Mouse (Mus musculus): ENCODE data around the gene Mapre3. TPM values are rescaled to one million over a fixed set of nuclear protein-coding genes. Genes with fewer than 3 reads are reported as not detected.

Gene Mapre3
- total RNA-seq, 1 experiment = 2.3 TPM

DNA sequence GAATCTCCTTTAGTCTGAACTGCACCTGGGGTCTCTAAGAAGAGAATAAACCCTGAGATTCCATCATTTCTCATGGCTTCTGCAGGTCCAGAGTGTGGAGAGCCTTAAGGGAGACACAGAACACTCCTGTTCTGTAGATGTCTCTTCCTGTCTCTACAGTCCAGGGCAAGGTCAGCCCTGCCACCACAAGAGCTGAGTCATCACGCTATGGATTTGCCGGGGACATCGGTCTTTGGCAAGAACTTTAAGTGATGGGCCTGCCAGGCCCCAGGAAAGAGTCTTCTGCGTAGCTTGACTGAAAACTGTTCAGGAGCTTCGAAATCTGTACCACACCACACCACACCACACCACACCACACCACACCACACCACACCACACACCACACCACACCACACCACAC is 27.1 kb upstream of the Mapre3 start:
- Histone ChIP-seq H3K27ac (ENCODE audit: insufficient read depth, low read depth, low read length, poor library complexity, severe bottlenecking) (no peak overlapping the region), H3K36me3 (ENCODE audit: control insufficient read depth, insufficient read depth, low read length, poor library complexity, severe bottlenecking) (no peaks in the 10 kb centered on the region; the same call in 1 of the 2 replicates), H3K4me3 (ENCODE audit: insufficient read depth in 1 of 2, low read depth in 1 of 2, low read length in 2 of 2, poor library complexity in 1 of 2, severe bottlenecking in 1 of 2) (no peak overlapping the region), H3K9me3 (ENCODE audit: control insufficient read depth, insufficient read depth, low read depth, low read length) (no peaks in the 10 kb centered on the region), H3K9ac (ENCODE audit: insufficient read depth, low read depth, low read length, poor library complexity, severe bottlenecking) (no peak overlapping the region), H3K4me1 (ENCODE audit: control insufficient read depth in 2 of 2, insufficient read depth in 2 of 2, low read length in 2 of 2, poor library complexity in 1 of 2) (no peaks in the 10 kb centered on the region)
- in situ Hi-C loops (cut with MboI; ENCODE audit: low sequenced_read_pairs in 2 of 2, unreplicated experiment in 2 of 2) = no loop called here
- no peak for TF ChIP-seq ZC3H11A (IDR thresholded peaks at IDR 0.05; ENCODE audit: borderline replicate concordance, low read depth, low read length)
- no peak for TF ChIP-seq ZNF384 (IDR thresholded peaks at IDR 0.05; ENCODE audit: low read depth, low read length)
- TF ChIP-seq HCFC1 (IDR thresholded peaks at IDR 0.05; ENCODE audit: borderline replicate concordance, insufficient read depth, low read length) = no peak
- no peak for TF ChIP-seq MAFK (IDR thresholded peaks at IDR 0.05; ENCODE audit: insufficient read depth, low read depth, low read length)
- TF ChIP-seq CHD2 (IDR thresholded peaks at IDR 0.05; ENCODE audit: low read depth, low read length) = no peak
- no peak for DNase-seq (ENCODE audit: low read depth, low spot score)

DNA sequence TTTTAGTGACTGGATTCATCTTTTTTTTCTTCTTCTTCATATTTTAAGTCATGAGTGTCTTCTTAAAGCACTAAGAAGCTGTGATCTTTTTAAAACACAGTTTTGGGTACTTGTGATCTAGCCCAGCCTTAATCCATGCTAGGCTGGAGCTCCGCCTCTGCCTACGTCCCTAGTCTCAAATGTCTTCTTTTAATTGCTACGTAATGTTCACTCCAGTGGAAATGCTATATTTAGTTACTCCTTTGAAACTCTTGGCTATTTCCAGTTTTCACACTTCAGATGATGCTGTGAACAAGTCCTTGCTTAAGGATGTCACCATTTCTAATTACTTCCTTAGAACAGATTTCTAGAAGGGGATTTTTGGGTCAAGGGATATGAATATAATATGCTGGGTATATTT is 24.4 kb upstream of the Mapre3 start:
- Histone ChIP-seq H3K9me3 (ENCODE audit: control insufficient read depth, insufficient read depth, low read depth, low read length) (no peaks in the 10 kb centered on the region), H3K4me1 (ENCODE audit: control insufficient read depth in 2 of 2, insufficient read depth in 2 of 2, low read length in 2 of 2, poor library complexity in 1 of 2) (no peaks in the 10 kb centered on the region), H3K27ac (ENCODE audit: insufficient read depth, low read depth, low read length, poor library complexity, severe bottlenecking) (no peak overlapping the region), H3K4me3 (ENCODE audit: insufficient read depth in 1 of 2, low read depth in 1 of 2, low read length in 2 of 2, poor library complexity in 1 of 2, severe bottlenecking in 1 of 2) (no peak overlapping the region), H3K9ac (ENCODE audit: insufficient read depth, low read depth, low read length, poor library complexity, severe bottlenecking) (no peak overlapping the region), H3K36me3 (ENCODE audit: control insufficient read depth, insufficient read depth, low read length, poor library complexity, severe bottlenecking) (no peaks in the 10 kb centered on the region; the same call in 1 of the 2 replicates)
- no peak for DNase-seq (ENCODE audit: low read depth, low spot score)
- in situ Hi-C loops (cut with MboI; ENCODE audit: low sequenced_read_pairs in 2 of 2, unreplicated experiment in 2 of 2) = no loop called here
- no peak for TF ChIP-seq ZC3H11A (IDR thresholded peaks at IDR 0.05; ENCODE audit: borderline replicate concordance, low read depth, low read length)
- no peak for TF ChIP-seq CHD2 (IDR thresholded peaks at IDR 0.05; ENCODE audit: low read depth, low read length)
- TF ChIP-seq ZNF384 (IDR thresholded peaks at IDR 0.05; ENCODE audit: low read depth, low read length) = no peak
- no peak for TF ChIP-seq MAFK (IDR thresholded peaks at IDR 0.05; ENCODE audit: insufficient read depth, low read depth, low read length)
- no peak for TF ChIP-seq HCFC1 (IDR thresholded peaks at IDR 0.05; ENCODE audit: borderline replicate concordance, insufficient read depth, low read length)

DNA sequence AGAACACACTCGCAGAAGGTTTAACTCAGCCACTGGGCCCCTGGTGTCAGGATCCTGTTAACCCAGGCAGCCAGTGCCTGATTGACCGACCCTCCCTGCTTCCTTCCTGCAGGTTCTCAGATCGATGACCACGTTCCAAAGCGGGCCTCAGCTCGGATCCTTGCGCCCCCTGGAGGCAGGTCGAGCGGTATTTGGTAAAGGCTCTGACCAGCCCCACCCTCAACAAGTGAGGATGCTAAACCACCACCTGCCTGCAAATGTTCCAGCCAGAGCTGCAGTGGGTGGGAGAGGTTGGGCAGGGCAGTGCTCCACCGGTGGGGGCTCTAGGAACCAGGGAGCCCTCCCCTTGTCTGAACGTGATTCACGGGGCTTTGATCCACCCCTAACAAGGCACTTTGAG is 18.3 kb upstream of the Mapre3 start:
- in situ Hi-C loops (cut with MboI; ENCODE audit: low sequenced_read_pairs in 2 of 2, unreplicated experiment in 2 of 2) = no loop called here

DNA sequence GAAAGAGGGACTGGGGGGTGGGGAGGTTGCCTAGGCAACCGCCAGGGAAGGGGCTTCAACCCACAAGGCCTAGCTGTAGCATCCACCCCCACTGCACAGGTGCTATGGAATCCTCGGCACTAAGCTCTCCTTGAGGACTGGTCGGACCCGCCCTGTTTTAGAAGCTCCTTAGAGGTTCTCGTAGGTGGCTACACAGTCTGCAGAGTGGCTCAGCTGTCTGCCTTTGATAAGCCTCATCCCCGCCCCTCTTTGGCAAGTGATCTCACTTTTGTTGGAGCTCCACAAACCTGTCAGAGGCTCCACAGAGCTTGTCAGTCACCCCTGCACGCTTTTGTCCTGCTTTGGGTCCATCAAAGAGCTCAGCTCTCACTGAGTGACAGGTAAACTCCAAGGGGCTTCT is 17.0 kb upstream of the Mapre3 start:
- no peak overlapping the region for H3K9ac ChIP-seq (ENCODE audit: insufficient read depth, low read depth, low read length, poor library complexity, severe bottlenecking)

More for the DNA sequence above, 18.3 kb upstream of the Mapre3 start:
- H3K4me1 ChIP-seq (ENCODE audit: control insufficient read depth in 2 of 2, insufficient read depth in 2 of 2, low read length in 2 of 2, poor library complexity in 1 of 2) = no peaks in the 10 kb centered on the region
- H3K9ac ChIP-seq (ENCODE audit: insufficient read depth, low read depth, low read length, poor library complexity, severe bottlenecking) = no peak overlapping the region
- no peaks in the 10 kb centered on the region for H3K9me3 ChIP-seq (ENCODE audit: control insufficient read depth, insufficient read depth, low read depth, low read length)
- H3K4me3 ChIP-seq (ENCODE audit: insufficient read depth in 1 of 2, low read depth in 1 of 2, low read length in 2 of 2, poor library complexity in 1 of 2, severe bottlenecking in 1 of 2) = no peak overlapping the region
- H3K27ac ChIP-seq (ENCODE audit: insufficient read depth, low read depth, low read length, poor library complexity, severe bottlenecking) = no peak overlapping the region
- peak; percentile 80 for DNase-seq (ENCODE audit: low read depth, low spot score)
- no peaks in the 10 kb centered on the region; the same call in 1 of the 2 replicates for H3K36me3 ChIP-seq (ENCODE audit: control insufficient read depth, insufficient read depth, low read length, poor library complexity, severe bottlenecking)
- TF ChIP-seq ZC3H11A (IDR thresholded peaks at IDR 0.05; ENCODE audit: borderline replicate concordance, low read depth, low read length) (0 out of 2 replicates have a peak, but pooled peaks have one; percentile 17), MAFK (IDR thresholded peaks at IDR 0.05; ENCODE audit: insufficient read depth, low read depth, low read length) (no peak)

DNA sequence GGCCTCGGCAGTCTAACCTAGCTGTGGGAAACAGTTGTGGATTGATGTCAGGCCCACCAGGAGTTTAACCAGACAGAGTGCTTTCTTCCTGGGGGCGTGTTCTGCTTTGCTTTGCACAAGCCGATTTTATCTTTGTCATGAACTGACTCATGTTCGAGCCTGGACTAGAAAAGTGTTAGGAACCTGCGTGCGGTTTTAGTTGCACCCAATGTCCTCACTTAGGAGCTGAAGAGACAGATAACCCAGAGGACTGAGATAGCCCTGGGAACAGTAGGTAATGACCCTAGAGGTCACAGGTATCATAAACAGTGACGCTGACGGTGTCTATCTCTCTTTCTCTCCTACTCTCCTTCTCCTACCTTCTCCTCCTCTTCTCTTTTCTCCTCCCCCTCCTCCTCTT is 16.5 kb upstream of the Mapre3 start:
- Histone ChIP-seq H3K4me3 (ENCODE audit: insufficient read depth in 1 of 2, low read depth in 1 of 2, low read length in 2 of 2, poor library complexity in 1 of 2, severe bottlenecking in 1 of 2) (no peak overlapping the region), H3K36me3 (ENCODE audit: control insufficient read depth, insufficient read depth, low read length, poor library complexity, severe bottlenecking) (no peaks in the 10 kb centered on the region; the same call in 1 of the 2 replicates)
- in situ Hi-C loops (cut with MboI; ENCODE audit: low sequenced_read_pairs in 2 of 2, unreplicated experiment in 2 of 2) = no loop called here

More for the DNA sequence above, 17.0 kb upstream of the Mapre3 start:
- Histone ChIP-seq H3K4me3 (ENCODE audit: insufficient read depth in 1 of 2, low read depth in 1 of 2, low read length in 2 of 2, poor library complexity in 1 of 2, severe bottlenecking in 1 of 2) (no peak overlapping the region), H3K4me1 (ENCODE audit: control insufficient read depth in 2 of 2, insufficient read depth in 2 of 2, low read length in 2 of 2, poor library complexity in 1 of 2) (no peaks in the 10 kb centered on the region), H3K36me3 (ENCODE audit: control insufficient read depth, insufficient read depth, low read length, poor library complexity, severe bottlenecking) (no peaks in the 10 kb centered on the region; the same call in 1 of the 2 replicates), H3K9me3 (ENCODE audit: control insufficient read depth, insufficient read depth, low read depth, low read length) (no peaks in the 10 kb centered on the region), H3K27ac (ENCODE audit: insufficient read depth, low read depth, low read length, poor library complexity, severe bottlenecking) (no peak overlapping the region)
- in situ Hi-C loops (cut with MboI; ENCODE audit: low sequenced_read_pairs in 2 of 2, unreplicated experiment in 2 of 2) = no loop called here
- TF ChIP-seq ZC3H11A (IDR thresholded peaks at IDR 0.05; ENCODE audit: borderline replicate concordance, low read depth, low read length) (no peak), ZNF384 (IDR thresholded peaks at IDR 0.05; ENCODE audit: low read depth, low read length) (no peak)
- DNase-seq (ENCODE audit: low read depth, low spot score) = no peak

More for the DNA sequence above, 16.5 kb upstream of the Mapre3 start:
- no peak for TF ChIP-seq MAFK (IDR thresholded peaks at IDR 0.05; ENCODE audit: insufficient read depth, low read depth, low read length)
- no peak for TF ChIP-seq ZC3H11A (IDR thresholded peaks at IDR 0.05; ENCODE audit: borderline replicate concordance, low read depth, low read length)
- no peak for TF ChIP-seq ZNF384 (IDR thresholded peaks at IDR 0.05; ENCODE audit: low read depth, low read length)
- no peak for TF ChIP-seq CHD2 (IDR thresholded peaks at IDR 0.05; ENCODE audit: low read depth, low read length)
- no peak for TF ChIP-seq HCFC1 (IDR thresholded peaks at IDR 0.05; ENCODE audit: borderline replicate concordance, insufficient read depth, low read length)
- Histone ChIP-seq H3K4me1 (ENCODE audit: control insufficient read depth in 2 of 2, insufficient read depth in 2 of 2, low read length in 2 of 2, poor library complexity in 1 of 2) (no peaks in the 10 kb centered on the region), H3K9ac (ENCODE audit: insufficient read depth, low read depth, low read length, poor library complexity, severe bottlenecking) (no peak overlapping the region), H3K9me3 (ENCODE audit: control insufficient read depth, insufficient read depth, low read depth, low read length) (no peaks in the 10 kb centered on the region), H3K27ac (ENCODE audit: insufficient read depth, low read depth, low read length, poor library complexity, severe bottlenecking) (no peak overlapping the region)
- no peak for DNase-seq (ENCODE audit: low read depth, low spot score)

All from ES-E14 (cell line).